Mouse (Mus musculus): ENCODE data around the gene Atp6v1a.

Atp6v1a gene

DNA sequence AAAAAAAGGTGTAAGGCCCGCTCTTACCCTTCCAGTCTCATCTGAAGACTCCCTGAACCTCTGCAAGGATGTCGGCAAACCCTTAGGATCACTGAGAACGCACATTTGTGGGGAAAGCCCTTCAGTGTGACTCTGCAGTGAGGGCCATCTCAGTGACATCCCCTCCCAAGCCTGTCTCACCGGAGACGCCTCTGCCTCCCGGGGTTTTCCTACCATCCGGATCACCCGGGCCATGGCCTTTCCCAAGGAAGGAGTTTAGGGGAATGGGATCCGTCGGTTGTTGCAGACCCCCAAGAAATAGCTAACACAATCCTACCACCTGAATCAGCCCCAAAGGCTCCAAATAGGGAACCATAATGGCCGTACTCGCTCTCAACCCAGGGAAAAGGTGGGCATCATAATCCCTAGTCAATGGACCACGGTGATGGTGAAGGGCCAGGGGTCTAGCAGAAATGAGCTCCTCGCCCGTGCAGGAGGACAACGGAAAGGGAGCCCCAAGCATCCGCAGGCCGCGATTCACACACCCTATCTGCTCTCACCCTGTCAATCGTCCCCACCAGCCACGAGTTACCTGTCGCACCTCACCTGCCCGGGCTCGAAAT, 1.0 kb downstream of the Atp6v1a start:
- DNase-seq (ENCODE audit: low read depth, low spot score) = no peak

DNA sequence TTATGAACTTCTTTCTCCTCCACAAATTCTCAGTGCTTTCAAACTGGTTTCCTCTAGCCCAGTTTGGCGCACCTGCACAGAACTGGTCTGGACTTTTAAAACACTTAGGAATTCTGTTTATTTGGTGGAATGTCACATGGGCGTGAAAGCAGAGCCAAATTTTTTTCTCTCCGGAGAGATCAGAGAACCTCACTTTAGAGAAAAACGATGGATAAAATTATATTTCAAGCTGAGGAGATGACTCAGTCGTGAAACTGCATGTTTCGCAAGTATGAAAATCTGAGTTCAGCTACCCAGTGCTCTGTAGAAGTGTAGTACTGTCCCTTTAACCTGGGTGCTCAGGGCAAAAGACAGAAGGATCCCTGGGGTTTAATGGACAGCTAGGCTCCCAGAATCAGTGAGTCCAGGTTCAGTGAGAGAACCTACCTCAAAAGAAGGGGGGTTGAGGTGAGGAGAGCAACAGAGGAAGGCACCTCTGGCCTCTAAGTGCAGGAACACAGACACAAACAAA, 2.9 kb downstream of the Atp6v1a start:
- no peak for DNase-seq (ENCODE audit: low read depth, low spot score)

DNA sequence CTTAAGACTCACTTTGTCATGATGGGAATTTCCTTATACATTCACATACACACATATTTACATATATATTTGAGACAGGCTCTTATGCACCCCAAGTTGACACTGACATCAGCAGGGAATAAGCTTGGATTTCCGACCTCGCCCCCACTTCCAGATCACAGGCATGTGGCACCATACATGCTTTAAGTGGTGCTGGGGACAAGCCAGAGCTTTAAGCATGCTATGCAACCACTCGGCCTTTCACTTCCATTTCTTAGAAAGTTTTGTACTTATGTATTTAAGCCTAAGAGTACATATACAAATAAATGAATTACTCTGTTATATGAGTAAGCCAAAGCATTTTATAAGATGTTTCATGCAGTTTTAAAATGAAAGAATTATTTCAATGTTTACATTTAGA, 6.3 kb downstream of the Atp6v1a start:
- DNase-seq (ENCODE audit: low read depth, low spot score) = no peak

DNA sequence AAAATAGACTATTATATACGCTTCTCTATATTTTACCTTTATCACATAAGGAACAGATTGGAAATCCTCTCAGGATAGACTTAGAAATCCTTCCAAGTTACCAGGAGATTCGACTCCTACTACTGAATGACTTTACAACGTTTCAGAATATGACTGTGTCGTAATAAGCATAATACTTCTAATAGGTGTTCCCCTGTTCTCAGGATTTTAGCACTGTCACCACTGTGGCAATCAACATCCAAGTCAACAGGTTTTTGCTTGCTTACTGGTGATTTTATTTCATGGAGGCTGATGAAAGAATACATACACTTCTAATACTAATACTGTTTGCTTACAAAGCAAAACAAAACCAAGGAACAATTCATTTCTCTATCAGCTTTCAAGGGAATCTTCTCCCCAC, 7.2 kb downstream of the Atp6v1a start:
- DNase-seq (ENCODE audit: low read depth, low spot score) = no peak

DNA sequence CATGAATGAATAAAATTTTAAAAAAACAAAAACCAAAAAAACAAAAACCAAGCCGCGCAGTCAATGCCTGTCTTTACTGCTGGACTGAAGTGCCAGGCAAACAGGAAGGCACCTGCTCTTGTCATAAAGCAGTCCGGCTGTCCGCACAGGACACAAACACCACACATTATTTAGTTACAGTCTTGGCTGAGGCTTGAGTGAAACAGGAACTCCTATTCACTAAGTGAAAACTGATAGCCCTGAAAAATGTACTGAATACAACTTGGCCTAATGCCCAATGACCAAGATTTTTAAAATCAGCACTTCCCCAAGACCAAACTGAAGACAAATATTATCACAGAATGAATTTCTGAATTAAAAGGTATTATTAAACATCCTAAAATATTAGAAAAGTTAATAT, 13.1 kb downstream of the Atp6v1a start:
- DNase-seq (ENCODE audit: low read depth, low spot score) = no peak

DNA sequence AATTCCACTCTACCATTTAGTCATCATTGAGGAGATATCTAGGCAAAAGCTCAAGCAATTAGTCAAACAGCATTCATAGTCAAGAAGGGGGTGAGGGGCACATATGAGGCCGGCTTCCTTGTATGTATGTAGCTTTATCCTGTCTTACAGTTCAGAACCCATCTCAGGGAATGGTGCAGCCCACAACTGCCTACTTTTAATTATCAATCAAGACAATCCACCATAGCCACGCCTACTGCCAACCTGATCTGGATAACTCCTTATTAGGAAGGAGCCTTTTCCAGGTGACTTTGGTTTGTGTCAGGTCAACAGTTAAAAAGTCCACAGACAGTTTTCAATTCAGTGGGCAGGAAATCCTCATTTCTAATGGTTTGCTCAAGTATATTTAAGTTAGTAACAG, 14.1 kb downstream of the Atp6v1a start:
- DNase-seq (ENCODE audit: low read depth, low spot score) = no peak

DNA sequence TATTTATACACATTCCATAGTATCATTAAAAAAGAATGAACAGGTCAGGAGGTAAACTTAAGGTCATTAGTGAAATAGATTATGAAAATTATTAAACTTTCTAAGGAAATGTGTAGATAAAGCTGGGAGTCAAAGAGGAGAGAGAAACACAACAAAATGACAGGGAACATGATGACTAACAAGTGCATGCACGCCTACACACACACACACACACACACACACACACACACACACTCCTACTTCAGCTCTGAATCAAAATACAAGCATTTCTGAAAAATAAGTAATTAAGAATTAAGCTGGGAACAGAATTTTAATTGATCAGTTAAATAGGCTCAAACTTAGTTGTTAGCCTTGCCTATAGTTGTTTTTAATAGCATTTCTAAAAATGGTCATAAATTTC, 14.8 kb downstream of the Atp6v1a start:
- DNase-seq (ENCODE audit: low read depth, low spot score) = no peak

DNA sequence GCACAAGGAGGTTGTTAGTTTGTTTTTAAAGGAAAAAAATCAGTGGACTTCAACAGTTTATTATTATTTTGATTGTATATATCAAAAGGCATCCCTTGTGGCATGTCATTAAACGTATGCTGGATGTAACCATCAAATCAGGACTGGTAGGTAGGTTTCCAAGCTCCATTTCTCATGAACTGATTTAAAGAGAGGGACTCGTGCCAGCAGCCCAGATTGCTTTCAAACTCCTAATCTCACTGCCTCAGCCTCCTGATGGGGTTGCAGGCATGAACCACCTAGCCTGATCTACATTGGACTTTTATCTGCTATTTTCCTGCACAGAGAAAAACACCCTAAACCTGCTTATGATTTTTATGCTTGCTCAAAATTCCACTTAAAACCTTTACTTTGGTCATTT, 15.7 kb downstream of the Atp6v1a start:
- no peak for DNase-seq (ENCODE audit: low read depth, low spot score)

DNA sequence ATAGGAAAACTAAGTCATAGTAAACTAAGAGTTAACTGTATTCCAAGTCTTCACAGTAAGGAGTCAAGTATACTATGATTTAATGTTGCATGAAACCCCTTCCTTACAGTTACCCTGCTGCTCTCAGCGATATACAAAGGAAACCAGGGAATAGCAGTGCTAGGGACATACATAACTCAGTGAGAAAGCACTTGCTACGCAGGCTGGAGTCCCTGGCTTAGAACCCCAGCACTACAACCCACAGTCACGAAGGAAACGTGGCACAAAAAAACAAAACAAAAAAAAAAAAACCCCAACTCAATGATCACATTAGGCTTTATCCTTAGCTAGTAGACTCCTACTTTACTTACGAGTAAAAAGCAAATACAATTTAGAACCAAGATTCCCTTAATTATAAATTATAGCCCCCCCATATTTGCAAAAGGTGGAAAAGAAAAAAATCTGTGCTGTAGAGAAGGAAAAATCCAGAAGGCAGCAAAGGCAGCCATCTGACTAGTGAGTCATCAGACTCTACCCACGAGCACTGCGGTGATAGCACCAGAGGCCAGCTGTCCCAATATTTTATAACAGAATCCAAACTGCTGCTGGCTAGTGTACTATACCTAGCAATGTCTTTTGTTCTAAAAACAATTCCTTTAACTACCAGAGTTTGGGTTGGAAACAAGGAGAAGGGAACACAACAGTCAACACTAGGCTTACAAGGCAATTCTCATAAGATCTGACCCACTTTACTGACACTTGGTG, 16.4 kb downstream of the Atp6v1a start:
- peak; percentile 83 for DNase-seq (ENCODE audit: low read depth, low spot score)

DNA sequence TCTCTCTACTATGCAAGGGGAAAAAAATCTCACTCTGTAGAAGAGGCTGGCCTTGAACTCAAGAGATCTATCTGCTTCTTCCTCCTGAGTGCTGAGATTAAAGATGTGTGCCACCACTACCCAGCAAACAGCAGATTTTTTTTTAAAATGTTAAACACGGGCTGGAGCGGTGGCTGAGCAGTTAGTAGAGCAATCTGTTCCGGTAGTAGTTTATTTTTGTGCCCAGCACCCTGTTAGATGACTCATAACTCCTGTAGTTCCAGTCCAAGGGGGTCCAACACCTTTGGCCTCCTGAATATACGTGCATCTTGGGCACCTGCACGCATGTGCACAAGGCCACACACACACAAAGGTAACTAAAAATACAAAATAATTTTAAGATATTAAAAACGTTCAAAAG, 16.9 kb downstream of the Atp6v1a start:
- no peak for DNase-seq (ENCODE audit: low read depth, low spot score)

DNA sequence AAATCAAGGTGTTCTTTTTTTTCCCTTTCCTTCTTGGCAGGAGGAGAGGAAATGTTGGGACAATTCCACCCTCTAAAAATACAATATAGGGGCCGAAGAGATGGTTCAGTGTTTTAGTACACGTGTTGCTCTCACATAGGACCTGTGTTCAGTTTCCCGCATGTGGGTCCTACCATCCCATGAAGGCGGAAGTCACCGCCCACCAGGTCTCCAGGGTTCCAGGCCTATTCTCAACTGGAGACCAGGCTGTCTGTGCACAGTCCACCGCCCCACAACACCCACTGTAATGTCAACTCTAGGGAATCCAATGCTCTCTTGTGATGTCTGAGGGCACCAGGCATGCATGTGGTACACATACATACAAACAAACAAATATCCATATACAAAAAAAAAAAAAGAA, 17.4 kb downstream of the Atp6v1a start:
- no peak for DNase-seq (ENCODE audit: low read depth, low spot score)

DNA sequence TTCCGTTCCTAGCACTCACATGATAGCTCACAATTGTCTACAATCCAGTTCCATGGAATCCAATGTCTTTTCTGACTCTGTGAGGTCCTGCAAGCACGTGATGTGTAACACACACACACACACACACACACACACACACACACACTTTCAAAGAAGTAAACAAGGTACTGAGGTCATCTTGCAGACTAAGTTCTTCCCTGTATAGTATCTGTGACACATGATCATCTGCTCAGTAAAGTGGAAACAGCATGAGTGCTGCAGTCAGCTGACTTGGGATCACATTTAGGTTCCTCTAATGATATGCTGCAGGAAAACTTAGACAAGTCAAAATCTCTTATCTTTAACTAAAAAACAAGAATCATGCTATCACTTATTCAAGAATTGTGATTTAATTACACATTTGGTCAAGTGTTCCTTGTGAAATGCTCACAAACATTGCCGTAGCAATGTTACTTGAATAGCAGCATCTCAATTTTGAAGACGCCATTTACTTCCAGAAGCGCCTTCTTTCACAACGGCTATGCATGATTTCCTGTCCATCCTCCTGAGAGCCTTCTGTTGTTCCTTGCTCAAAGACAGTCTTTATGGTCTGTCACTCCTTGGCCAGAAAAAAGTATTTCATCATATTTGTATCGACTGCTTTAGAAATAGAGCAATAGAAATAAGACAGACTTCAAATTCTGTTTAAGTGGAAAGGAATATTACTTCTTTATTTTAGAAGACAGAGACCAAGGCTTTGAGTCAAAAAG, 19.6 kb downstream of the Atp6v1a start:
- DNase-seq (ENCODE audit: low read depth, low spot score) = no peak

DNA sequence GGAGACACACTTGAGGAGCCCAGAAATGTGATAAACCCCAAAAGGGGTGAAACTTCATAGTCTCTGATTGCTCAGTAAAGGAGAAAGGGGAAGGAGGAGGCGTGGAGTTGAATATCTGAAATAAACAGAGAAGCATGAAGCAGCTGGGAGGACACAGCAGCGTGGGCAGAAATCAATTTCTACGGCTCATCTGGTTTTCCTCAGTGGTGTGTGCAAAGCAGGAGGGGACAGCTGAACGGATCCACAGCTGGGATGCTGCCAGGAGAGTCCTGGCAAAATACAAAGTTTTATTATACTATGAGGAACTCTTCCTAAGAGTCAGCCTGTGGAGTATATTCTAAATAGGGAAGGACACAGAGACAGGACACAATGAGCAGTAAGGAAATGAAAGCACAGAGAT, 30.5 kb downstream of the Atp6v1a start:
- no peak for DNase-seq (ENCODE audit: low read depth, low spot score)

DNA sequence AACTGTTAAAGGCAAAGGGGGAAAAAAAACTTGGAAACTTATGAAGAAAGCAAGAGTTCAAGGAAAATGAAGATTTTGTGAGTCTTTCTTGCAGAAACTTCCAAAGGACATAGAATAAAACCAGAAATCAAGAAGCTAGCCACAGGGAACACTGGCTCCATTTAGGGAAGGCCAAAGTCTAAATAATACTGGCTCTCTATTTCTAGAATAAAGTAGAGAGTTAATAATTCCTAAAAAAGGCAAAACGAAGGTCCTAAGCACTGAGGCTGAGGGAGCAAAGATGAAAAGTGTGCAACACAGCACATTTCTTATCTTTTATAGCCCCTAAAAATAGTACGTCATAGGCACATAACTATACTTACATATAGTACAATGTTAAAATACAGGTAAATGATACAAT, 34.3 kb downstream of the Atp6v1a start:
- no peak for DNase-seq (ENCODE audit: low read depth, low spot score)

DNA sequence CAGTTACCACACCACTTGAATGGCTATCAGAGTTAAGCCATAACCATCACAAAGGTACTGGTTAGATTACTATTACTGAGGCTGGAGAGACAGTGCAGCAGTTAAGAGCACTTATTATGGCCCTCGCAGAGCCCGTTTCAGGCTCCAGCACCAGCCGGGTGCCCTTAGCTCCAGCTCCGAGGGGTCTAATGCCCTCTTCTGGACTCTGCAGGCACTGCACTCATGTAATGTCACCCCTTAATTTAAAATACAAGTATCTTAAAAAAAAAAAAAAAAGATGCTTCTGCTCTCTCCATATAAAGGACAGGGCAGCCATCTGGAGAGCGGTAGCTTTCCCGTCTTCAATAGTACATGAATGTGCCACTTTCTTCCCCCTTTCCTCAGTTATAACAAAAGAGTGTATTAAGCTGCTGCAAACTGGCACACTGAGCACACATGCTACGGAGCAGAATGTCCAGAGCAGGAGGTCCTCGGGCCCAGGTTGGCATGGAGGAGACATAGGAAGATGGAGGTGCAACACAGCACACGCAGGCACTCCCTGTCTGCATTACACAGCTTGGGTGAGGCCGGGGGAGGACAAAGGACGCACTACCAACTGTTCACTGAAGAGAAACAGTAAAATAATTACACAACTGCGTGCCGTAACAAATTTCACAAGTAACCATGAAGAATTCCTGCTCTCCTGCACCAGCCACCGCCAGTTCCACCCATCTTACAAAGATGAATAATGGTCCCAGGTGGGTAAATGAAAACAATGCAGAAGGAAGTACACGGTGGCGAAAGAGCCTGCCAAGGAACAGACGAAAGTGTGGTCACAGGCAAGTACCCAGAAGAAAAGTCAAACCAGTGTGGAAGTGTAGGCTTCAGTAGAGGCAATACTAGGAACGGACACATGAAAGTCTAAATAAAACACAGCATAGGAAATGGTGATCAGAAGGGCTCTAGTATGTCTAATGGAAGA, 35.4 kb downstream of the Atp6v1a start:
- no peak for DNase-seq (ENCODE audit: low read depth, low spot score)

DNA sequence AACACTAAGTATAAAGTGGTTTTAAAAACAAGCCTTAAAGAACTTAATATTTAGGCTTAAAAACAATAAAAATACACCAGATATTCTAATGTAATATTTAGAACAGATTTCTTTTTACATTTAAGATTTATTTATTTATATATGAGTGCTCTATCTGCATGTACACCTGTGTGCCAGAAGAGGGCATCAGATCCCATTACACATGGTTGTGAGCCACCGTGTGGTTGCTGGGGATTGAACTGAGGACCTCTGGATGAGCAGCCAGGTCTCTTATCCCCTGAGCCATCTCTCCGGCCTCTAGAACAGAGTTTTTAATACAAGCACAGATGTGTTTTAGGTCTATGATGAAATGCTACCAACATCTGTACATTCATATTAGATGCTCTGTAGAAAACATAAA, 36.6 kb downstream of the Atp6v1a start:
- no peak for DNase-seq (ENCODE audit: low read depth, low spot score)

DNA sequence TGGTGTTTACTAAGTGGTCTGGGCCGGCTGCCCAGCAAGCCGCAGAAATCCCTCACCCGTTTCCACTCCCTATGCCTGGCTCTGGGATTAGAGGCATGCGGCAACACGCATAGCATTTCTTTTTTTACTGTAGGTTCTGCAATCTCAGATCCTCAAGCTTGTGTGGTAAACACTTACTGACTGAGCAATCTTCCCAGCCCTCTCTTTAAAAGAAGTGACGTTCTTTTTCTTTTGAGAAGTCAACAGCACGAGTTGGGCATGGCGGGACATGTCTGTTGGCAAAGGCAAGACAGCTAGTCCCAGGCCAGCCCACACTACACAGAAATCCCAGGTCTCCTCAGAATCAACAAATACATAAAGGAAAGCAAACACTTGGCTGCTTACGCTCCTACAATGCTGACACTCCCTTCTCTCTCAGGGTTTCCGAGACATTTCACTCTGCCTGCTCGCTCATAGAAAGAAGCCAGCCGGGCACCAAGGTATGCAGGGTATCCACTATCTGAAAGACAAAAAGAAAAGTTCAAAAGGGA, 38.3 kb downstream of the Atp6v1a start:
- DNase-seq (ENCODE audit: low read depth, low spot score) = no peak

DNA sequence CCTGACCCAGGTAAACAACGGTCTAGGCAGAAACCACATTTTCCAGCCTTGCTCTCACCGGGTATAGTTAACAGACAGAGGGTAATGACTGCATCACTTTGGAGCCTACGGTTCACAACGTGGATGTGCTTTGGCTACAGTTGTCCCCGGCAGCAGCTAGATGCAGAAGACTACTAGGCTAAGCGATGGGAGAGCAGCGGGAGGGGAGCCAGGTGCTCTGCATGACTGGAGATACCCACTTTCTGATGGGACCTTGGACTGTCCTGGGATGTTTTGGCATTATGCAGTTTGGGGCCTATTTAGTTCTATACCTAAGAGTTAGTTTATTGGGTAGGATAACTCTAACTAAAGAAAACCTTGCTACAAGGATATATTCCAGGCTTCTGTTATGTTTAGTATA, 40.1 kb downstream of the Atp6v1a start:
- no peak for DNase-seq (ENCODE audit: low read depth, low spot score)

DNA sequence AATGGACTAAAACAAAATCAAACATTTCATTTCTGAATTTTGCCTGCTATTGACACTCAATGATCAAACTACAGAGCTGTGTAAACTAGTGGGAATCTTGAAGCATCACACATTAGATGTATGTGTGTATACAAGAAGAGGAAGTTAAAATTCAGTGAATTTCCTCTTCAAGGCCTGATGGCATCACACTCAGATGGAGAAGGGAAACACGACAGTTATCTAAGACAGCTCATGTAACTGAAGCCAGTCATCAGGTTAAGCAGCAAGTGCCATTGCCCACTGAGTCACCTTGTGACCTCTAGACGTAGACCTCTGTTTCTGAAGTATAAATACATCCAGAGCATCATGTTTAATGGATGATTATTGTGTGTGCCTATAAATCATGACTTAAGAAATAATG, 51.9 kb downstream of the Atp6v1a start:
- DNase-seq (ENCODE audit: low read depth, low spot score) = no peak

DNA sequence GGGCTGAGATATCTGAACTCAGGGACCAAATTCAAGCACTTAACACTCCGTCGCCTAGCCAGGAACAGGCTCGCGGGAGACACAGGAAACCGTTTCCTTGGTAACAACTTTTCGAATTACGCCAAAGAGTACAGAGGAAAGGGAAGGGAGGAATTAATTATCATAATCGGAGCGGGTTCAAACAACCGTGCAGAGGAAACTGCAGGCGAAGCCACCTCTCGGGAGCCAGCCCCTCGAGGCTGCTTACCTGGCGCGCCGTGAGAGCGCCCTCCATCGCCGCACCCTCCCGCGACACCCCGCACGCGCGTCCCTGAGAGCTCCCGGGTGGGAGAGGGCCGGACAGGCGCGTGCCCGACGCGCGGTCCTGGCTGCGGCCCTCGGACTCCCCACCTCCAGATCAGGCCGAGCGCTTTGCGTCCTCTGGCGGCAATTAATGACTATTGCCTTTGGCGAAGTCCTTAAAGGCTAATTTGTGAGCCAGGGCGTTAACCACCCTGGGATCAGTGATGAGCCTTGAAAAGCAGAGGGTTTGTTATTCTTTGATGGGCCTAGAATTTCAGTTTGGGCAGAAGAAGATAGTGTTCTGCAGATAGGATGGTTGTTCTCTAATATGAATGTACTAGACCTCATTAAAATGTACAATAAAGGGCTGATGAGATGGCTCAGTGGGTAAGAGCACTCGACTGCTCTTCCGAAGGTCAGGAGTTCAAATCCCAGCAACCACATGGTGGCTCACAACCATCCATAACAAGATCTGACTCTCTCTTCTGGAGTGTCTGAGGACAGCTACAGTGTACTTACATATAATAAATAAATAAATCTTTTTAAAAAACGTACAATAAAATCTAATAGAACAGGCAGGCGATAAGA, 76.2 kb downstream of the Atp6v1a start, which contains the start of gene Gramd1c:
Gramd1c (minus strand) TSS at position 321 of the 870 bp plus-strand sequence.
- peak; percentile 60 for DNase-seq (ENCODE audit: low read depth, low spot score)

All from telencephalon, adult 2 months (tissue).